Mouse (Mus musculus) MEL (cell line): ENCODE measurements at regions not wholly inside any gene's neighbourhood (a gene's known extent, or its start where the extent isn't known, plus 50 kb on each side); places are given as distances from the start of the nearest gene placed in this dataset.

Experiments used
- DNase-seq: peaks from one replicate; pipeline ENCODE4 v3.0.0; 2011; ENCODE audit warnings: low read depth, low spot score
- H3K27ac ChIP-seq: 2 replicates; pipeline ENCODE4 v1.5.1; 2012; ENCODE audit warnings: low read depth, mild to moderate bottlenecking, control low read depth, low read length, moderate library complexity; ENCODE audit not compliant: control insufficient read depth
- H3K27me3 ChIP-seq, 2 experiments: fragments of 150-350 bp in 1 of 2; sonication (generic) in 1 of 2; 2 replicates each; pipeline ENCODE4 v1.6.1; 2012; ENCODE audit warnings: low read length in 2 of 2, mild to moderate bottlenecking in 2 of 2, improper control_type of control experiment in 1 of 2, moderate library complexity in 1 of 2; ENCODE audit not compliant: insufficient read depth in 2 of 2, control insufficient read depth in 1 of 2
- H3K36me3 ChIP-seq, 2 experiments: 2 replicates each; pipeline ENCODE4 v1.6.1; 2012 to 2014; ENCODE audit warnings: low read length in 2 of 2, improper control_type of control experiment in 1 of 2, inconsistent platforms in 1 of 2, mild to moderate bottlenecking in 1 of 2; ENCODE audit not compliant: insufficient read depth in 2 of 2, control insufficient read depth in 1 of 2
- H3K4me1 ChIP-seq, 2 experiments: fragments of 150-350 bp in 1 of 2; sonication (generic) in 1 of 2; 2 replicates each; pipeline ENCODE4 v1.6.1; 2012; ENCODE audit warnings: low read length in 2 of 2, improper control_type of control experiment in 1 of 2, mild to moderate bottlenecking in 1 of 2; ENCODE audit not compliant: insufficient read depth in 2 of 2, control insufficient read depth in 1 of 2
- H3K4me3 ChIP-seq, 2 experiments: fragments of 150-350 bp in 1 of 2; sonication (generic) in 1 of 2; 2 replicates each; pipeline ENCODE4 v1.5.1; 2012; ENCODE audit warnings: low read depth in 2 of 2, low read length in 2 of 2, mild to moderate bottlenecking in 2 of 2, moderate library complexity in 2 of 2, control low read depth in 1 of 2, improper control_type of control experiment in 1 of 2; ENCODE audit not compliant: control insufficient read depth in 1 of 2, insufficient read depth in 1 of 2
- H3K79me2 ChIP-seq: 2 replicates; pipeline ENCODE4 v1.6.1; 2012; ENCODE audit warnings: mild to moderate bottlenecking, low read length, moderate library complexity; ENCODE audit not compliant: control insufficient read depth, poor library complexity, insufficient read depth
- H3K9ac ChIP-seq: 2 replicates; pipeline ENCODE4 v1.6.1; 2012; ENCODE audit warnings: low read depth, mild to moderate bottlenecking, control low read depth, low read length, moderate library complexity; ENCODE audit not compliant: control insufficient read depth, poor library complexity, severe bottlenecking
- H3K9me3 ChIP-seq: fragments of 150-350 bp; sonication (generic); replicated peaks from 2 replicates; pipeline ENCODE4 v1.6.1; 2012; ENCODE audit warnings: mild to moderate bottlenecking, low read length, improper control_type of control experiment, moderate library complexity; ENCODE audit not compliant: insufficient read depth
- BHLHE40 ChIP-seq: IDR thresholded peaks from 2 replicates; pipeline ENCODE4 v1.6.1; 2012; ENCODE audit warnings: low read depth, mild to moderate bottlenecking, inconsistent platforms, low read length, improper control_type of control experiment, borderline replicate concordance
- CTCF ChIP-seq, 3 experiments: IDR thresholded peaks in 2 of 3; conservative IDR thresholded peaks in 1 of 3; 2 replicates each; pipeline ENCODE4 v1.5.1; 2011 to 2012; ENCODE audit warnings: low read length in 3 of 3, low read depth in 2 of 3, mild to moderate bottlenecking in 2 of 3, improper control_type of control experiment in 1 of 3, inconsistent platforms in 1 of 3, mixed read lengths in 1 of 3, moderate library complexity in 1 of 3; ENCODE audit not compliant: control insufficient read depth in 1 of 3, insufficient read depth in 1 of 3, poor library complexity in 1 of 3, severe bottlenecking in 1 of 3
- ELF1 ChIP-seq: IDR thresholded peaks from 2 replicates; pipeline ENCODE4 v1.6.1; 2014; ENCODE audit warnings: low read depth, mild to moderate bottlenecking, inconsistent platforms, low read length, improper control_type of control experiment, moderate library complexity
- EP300 ChIP-seq, 2 experiments: IDR thresholded peaks; 2 replicates each; pipeline ENCODE4 v1.6.1; 2011; ENCODE audit warnings: improper control_type of control experiment in 2 of 2, low read length in 2 of 2, low read depth in 1 of 2, mild to moderate bottlenecking in 1 of 2
- GABPA ChIP-seq: IDR thresholded peaks from 2 replicates; pipeline ENCODE4 v1.6.1; 2012; ENCODE audit warnings: low read depth, mild to moderate bottlenecking, inconsistent platforms, low read length, improper control_type of control experiment, moderate library complexity
- JUND ChIP-seq: IDR thresholded peaks from 2 replicates; pipeline ENCODE4 v1.6.1; 2011; ENCODE audit warnings: low read depth, mild to moderate bottlenecking, improper control_type of control experiment, low read length
- MAFK ChIP-seq: IDR thresholded peaks from 2 replicates; pipeline ENCODE4 v1.6.1; 2011; ENCODE audit warnings: low read depth, mild to moderate bottlenecking, low read length, improper control_type of control experiment, borderline replicate concordance
- MEF2A ChIP-seq: IDR thresholded peaks from 2 replicates; pipeline ENCODE4 v1.6.1; 2014; ENCODE audit warnings: low read depth, mild to moderate bottlenecking, inconsistent platforms, low read length, improper control_type of control experiment; ENCODE audit not compliant: poor library complexity, insufficient replicate concordance, severe bottlenecking; ENCODE audit errors: extremely low read depth
- MYB ChIP-seq: IDR thresholded peaks from 2 replicates; pipeline ENCODE4 v1.6.1; 2011; ENCODE audit warnings: mild to moderate bottlenecking, low read depth, low read length, improper control_type of control experiment
- POLR2A ChIP-seq, 2 experiments: IDR thresholded peaks; 2 replicates each; pipeline ENCODE4 v1.6.1; 2011 to 2012; ENCODE audit warnings: low read length in 2 of 2, mild to moderate bottlenecking in 2 of 2, control low read depth in 1 of 2, improper control_type of control experiment in 1 of 2, low read depth in 1 of 2, moderate library complexity in 1 of 2; ENCODE audit not compliant: control insufficient read depth in 1 of 2, insufficient read depth in 1 of 2, poor library complexity in 1 of 2
- POLR2AphosphoS5 ChIP-seq: IDR thresholded peaks from 2 replicates; pipeline ENCODE4 v1.6.1; 2012; ENCODE audit warnings: low read depth, borderline replicate concordance, mild to moderate bottlenecking, inconsistent platforms, low read length, moderate library complexity, mixed read lengths
- RAD21 ChIP-seq: IDR thresholded peaks from 2 replicates; pipeline ENCODE4 v1.6.1; 2011; ENCODE audit warnings: mild to moderate bottlenecking, low read depth, low read length, improper control_type of control experiment
- SIN3A ChIP-seq: IDR thresholded peaks from 2 replicates; pipeline ENCODE4 v1.6.1; 2012; ENCODE audit warnings: low read length, improper control_type of control experiment, inconsistent platforms
- SMC3 ChIP-seq: IDR thresholded peaks from 2 replicates; pipeline ENCODE4 v1.6.1; 2011; ENCODE audit warnings: low read depth, low read length, improper control_type of control experiment
- TBP ChIP-seq: IDR thresholded peaks from 2 replicates; pipeline ENCODE4 v1.8.0; 2011; ENCODE audit warnings: low read depth, low read length, improper control_type of control experiment
- TCF12 ChIP-seq: IDR thresholded peaks from 2 replicates; pipeline ENCODE4 v1.6.1; 2014; ENCODE audit warnings: low read depth, mild to moderate bottlenecking, inconsistent platforms, low read length, improper control_type of control experiment, moderate library complexity
- UBTF ChIP-seq: IDR thresholded peaks from 2 replicates; pipeline ENCODE4 v1.6.1; 2012; ENCODE audit warnings: low read depth, mild to moderate bottlenecking, inconsistent platforms, low read length, improper control_type of control experiment, moderate library complexity, borderline replicate concordance; ENCODE audit not compliant: insufficient read depth
- USF1 ChIP-seq: IDR thresholded peaks from 2 replicates; pipeline ENCODE4 v1.6.1; 2014; ENCODE audit warnings: low read depth, mild to moderate bottlenecking, inconsistent platforms, low read length, improper control_type of control experiment, moderate library complexity
- USF2 ChIP-seq, 2 experiments: IDR thresholded peaks; 2 replicates each; pipeline ENCODE4 v1.6.1; 2011 to 2012; ENCODE audit warnings: improper control_type of control experiment in 2 of 2, low read length in 2 of 2, borderline replicate concordance in 1 of 2, inconsistent platforms in 1 of 2, low read depth in 1 of 2, mild to moderate bottlenecking in 1 of 2; ENCODE audit not compliant: insufficient read depth in 1 of 2
- ZC3H11A ChIP-seq: IDR thresholded peaks from 2 replicates; pipeline ENCODE4 v1.6.1; 2012; ENCODE audit warnings: low read depth, mild to moderate bottlenecking, inconsistent platforms, low read length, improper control_type of control experiment
- ZKSCAN1 ChIP-seq: IDR thresholded peaks from 2 replicates; pipeline ENCODE4 v1.6.1; 2012; ENCODE audit warnings: low read depth, mild to moderate bottlenecking, inconsistent platforms, low read length, improper control_type of control experiment, moderate library complexity
- ZNF384 ChIP-seq: IDR thresholded peaks from 2 replicates; pipeline ENCODE4 v1.6.1; 2012; ENCODE audit warnings: low read depth, mild to moderate bottlenecking, inconsistent platforms, low read length, improper control_type of control experiment

- Histone ChIP-seq H3K4me1 (no peaks in the 10 kb centered on the region), H3K4me3 (no peak overlapping the region), H3K27me3 (no peaks in the 10 kb centered on the region), H3K79me2 (no peaks in the 10 kb centered on the region), H3K27ac (no peak overlapping the region), H3K9me3 (no peaks in the 10 kb centered on the region), H3K9ac (no peak overlapping the region), H3K36me3 (no peaks in the 10 kb centered on the region)
- TF ChIP-seq POLR2A (IDR thresholded peaks at IDR 0.05; ENCODE audit: control insufficient read depth in 1 of 2, insufficient read depth in 1 of 2, low read depth in 1 of 2, low read length in 2 of 2, poor library complexity in 1 of 2) (no peak), TCF12 (no peak), ZC3H11A (no peak), POLR2AphosphoS5 (no peak), CTCF (IDR thresholded peaks at IDR 0.05 in 2 of 3, conservative IDR thresholded peaks at IDR 0.05 in 1 of 3; ENCODE audit: control insufficient read depth in 1 of 3, insufficient read depth in 1 of 3, low read depth in 2 of 3, low read length in 3 of 3, poor library complexity in 1 of 3, severe bottlenecking in 1 of 3) (no peak), ELF1 (no peak), JUND (no peak), SMC3 (no peak), TBP (no peak), SIN3A (no peak), RAD21 (no peak), BHLHE40 (no peak)
- DNase-seq: no peak
Observed at GRCm38 (mm10) chr14:18391824-18392486, 60.3 kb upstream of the Ube2e1 start.

DNA sequence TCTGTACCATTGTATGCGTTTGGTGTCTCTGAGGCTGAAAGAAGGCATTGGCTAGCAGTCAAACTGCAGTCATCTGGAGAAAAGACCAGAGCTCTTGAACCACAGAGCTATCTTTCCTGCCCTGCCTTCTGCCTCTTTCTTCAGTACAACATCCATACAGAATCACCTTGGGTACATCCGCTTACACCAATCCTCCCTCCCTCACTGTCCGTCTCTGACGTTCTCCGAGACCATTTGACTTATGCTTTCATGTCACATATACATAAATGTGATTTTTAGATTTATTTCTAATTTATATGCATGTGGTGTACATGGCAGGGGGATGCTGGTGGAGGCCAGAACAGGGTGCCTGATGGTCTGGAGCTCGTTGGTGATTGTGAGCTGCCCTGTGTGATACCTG, 57.7 kb upstream of the Ube2e1 start:
- Histone ChIP-seq H3K9ac (no peak overlapping the region), H3K9me3 (no peaks in the 10 kb centered on the region), H3K4me3 (no peak overlapping the region), H3K27me3 (no peaks in the 10 kb centered on the region), H3K27ac (no peak overlapping the region), H3K36me3 (no peaks in the 10 kb centered on the region), H3K4me1 (no peaks in the 10 kb centered on the region), H3K79me2 (no peaks in the 10 kb centered on the region)
- TF ChIP-seq SMC3 (no peak), EP300 (IDR thresholded peaks at IDR 0.05; ENCODE audit: low read depth in 1 of 2, low read length in 2 of 2) (no peak), UBTF (no peak), ZNF384 (no peak), POLR2AphosphoS5 (no peak), MYB (no peak), JUND (no peak), ZKSCAN1 (no peak), USF2 (IDR thresholded peaks at IDR 0.05; ENCODE audit: borderline replicate concordance in 1 of 2, insufficient read depth in 1 of 2, low read depth in 1 of 2, low read length in 2 of 2) (no peak), USF1 (no peak), MAFK (no peak), BHLHE40 (no peak), ZC3H11A (no peak), GABPA (no peak), CTCF (IDR thresholded peaks at IDR 0.05 in 2 of 3, conservative IDR thresholded peaks at IDR 0.05 in 1 of 3; ENCODE audit: control insufficient read depth in 1 of 3, insufficient read depth in 1 of 3, low read depth in 2 of 3, low read length in 3 of 3, poor library complexity in 1 of 3, severe bottlenecking in 1 of 3) (no peak), MEF2A (no peak)
- DNase-seq: no peak
